Mouse (Mus musculus) mammary gland, adult 2 months (tissue): Measurements from ENCODE around the gene Spryd4. TPM values are rescaled to one million over a fixed set of nuclear protein-coding genes. Genes with fewer than 3 reads are reported as not detected.

Experiments used
- polyA plus RNA-seq: library from polyadenylated mRNA; depleted of rRNA; stranded (reverse); fragments of >200 nt; gene quantifications from 2 replicates; pipeline ENCODE4 v1.2.3, GENCODE M21; 2012; ENCODE audit warnings: low replicate concordance; rRNA removed

Gene Spryd4
- polyA plus RNA-seq = 7.7 and 23.0 TPM in 2 replicates

DNA sequence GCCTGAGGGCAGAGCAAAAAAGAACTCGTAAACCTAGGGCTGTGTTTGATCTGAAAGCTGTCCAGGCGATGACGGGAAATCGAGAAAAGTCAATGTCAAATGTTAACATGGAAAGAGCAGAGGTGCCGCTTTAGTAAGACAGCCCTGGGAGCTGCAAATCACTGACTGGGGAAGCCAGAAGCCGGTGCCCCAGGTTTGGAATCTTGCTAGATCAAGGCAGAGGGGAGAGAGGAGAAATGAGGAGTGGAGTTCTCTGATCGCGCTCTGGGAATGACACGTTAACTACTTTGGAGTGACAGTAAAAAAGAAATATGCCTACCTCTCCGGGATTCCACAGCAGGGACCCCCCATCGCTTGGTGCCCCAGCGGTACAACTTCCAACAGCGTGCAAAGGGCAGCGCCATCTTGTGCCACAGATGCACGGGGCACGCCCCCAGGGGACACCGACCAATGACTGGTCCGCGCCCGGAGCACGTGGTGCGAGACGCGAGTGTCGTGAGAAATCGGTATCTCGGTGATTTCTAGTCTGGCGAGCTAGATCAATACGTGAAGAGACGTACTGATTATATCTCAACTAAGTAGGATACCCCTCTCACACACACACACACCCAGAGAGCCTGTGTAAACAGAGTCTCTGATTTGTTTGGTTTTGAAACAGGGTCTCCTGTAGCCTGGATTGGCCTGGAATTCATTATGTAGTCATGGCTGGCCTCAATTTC is at the start of gene Spryd4:
TSS of gene Spryd4 (minus strand) at position 418 of the 719 bp plus-strand sequence.

DNA sequence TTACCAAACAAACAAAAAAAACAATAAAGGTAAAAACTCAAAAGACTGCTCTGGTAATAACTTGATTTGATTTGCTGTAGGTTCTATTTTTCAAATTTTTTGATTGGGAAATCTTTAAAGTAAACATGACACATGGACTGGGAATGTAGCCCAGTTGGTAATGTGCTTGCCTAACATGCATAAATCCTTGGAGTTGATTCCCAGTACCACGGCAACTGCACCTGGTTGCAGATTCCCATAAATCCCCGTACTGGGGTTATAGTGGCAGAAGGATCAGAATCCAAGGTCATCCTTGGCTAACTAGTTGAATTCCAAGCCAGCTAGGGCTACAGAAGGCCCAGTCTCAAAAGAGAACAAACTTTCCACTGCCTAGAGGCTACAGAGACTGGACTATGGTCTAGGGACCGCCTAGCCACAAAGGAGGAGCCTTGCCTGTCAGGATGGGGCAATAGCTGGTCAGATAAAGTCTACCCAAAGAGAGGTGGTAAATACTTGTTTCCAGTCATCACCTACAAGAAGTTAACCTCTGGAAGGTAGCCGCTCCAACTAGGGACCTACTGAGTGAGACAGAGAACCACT is 42.2 kb upstream of the Spryd4 start, which contains the start of gene Apon:
TSS of gene Apon (plus strand) at position 420 of the 579 bp plus-strand sequence.

DNA sequence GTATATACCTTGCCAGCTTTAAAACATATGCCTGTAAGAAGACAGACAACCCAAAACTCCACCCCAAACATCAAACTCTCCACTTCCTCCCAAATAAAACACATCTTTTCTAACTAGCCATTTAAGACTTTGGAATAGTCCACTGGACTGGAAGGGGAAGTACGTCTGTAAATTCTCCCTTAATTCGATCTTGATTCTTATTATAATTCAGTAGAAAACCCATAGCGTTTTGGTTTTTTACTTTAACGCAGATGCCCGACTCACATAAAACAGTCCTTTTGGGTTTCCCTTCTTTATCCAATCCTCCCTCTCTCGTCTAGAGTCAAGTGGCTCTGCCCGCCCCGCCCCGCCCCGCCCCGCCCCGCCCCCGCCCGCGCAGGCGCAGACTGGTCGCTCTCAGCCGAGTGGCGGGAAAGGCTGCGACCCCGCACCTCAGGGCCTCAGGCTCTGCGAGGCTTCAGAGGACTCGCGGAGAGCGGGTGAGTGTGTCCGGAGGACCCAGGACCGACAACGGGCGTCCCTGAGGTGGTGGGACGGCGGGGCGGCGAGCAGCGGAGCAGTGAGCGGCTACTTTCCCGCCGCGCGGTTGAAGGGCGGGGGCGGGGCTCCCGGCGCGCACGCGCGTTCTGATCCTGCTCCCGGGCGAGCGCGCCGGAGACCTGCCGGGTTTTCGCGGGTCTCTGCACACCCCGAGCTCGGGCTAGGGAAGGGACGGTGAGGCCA is 20.3 kb upstream of the Spryd4 start, which contains the start of gene Timeless:
TSS of gene Timeless (plus strand) at position 369 of the 723 bp plus-strand sequence.

DNA sequence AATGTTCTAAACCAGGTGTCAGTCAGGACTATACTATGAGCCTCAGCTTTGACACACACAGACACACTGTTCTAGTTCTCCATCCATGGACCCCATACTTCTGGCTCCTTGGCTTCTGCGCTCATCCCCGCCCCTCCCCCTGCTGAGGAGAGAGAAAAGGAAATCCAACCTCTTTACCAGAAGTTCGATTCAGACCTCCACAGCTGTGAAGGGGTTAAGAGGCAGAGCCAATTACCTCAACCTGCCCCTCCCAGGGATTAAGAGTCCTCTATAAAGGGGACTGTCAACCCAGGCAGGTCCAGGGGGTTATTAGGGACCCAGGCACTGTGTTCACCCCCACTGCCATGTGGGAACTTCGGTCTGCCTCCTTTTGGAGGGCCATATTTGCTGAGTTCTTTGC is 13.9 kb upstream of the Spryd4 start, which contains the start of gene Mip:
TSS of gene Mip (plus strand) at position 301 of the 400 bp plus-strand sequence.

DNA sequence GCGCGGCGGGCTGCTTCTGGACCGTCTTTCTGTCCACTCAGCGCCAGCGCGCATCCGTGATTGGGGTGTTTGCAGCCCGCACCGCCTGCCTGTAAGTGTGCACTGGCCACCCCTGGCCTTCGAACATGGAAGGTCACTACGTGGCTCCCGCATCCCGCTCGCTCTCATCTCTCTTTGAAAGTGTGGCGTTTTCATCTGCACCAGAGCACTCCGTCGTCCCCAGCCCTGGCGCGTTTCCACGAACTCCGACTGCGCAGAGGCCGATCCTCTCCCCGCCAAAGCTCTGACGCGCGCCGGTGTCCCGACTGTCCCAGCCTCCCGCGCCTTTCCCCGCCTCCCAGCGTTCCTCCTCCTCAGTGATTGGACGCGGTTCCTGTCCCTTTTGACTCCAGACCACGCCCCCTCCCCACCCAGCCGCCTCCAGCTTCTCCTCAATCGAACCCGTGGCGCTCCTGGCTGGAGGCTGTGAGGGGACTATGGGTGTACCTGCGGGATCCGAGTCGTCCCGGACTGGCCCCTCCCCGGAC is 17.5 kb downstream of the Spryd4 start, which contains the start of gene Gls2:
TSS of gene Gls2 (plus strand) at position 434 of the 527 bp plus-strand sequence.

GRCm38 (mm10) chr10:128179989-128180388 is 31.6 kb downstream of the Spryd4 start, which contains the start of gene Rbms2:
Rbms2 (minus strand) TSS chr10:128180297.

Other genes with a start within 250 kb of the Spryd4 start
- gene Hsd17b6, start 204.2 kb downstream of the Spryd4 start, polyA plus RNA-seq = 0.48 TPM in 1 of 2 replicates, not detected in the other
- gene Prim1, start 196.6 kb downstream of the Spryd4 start, polyA plus RNA-seq = 1.6 and 3.1 TPM in 2 replicates
- 125 and 131 TPM in 2 replicates for gene Naca, start 176.2 kb downstream of the Spryd4 start, polyA plus RNA-seq
- gene Ptges3, start 152.9 kb downstream of the Spryd4 start, polyA plus RNA-seq = 17.6 and 101 TPM in 2 replicates
- gene Atp5b, start 128.5 kb downstream of the Spryd4 start, polyA plus RNA-seq = 5,679 and 6,335 TPM in 2 replicates
- gene Baz2a, start 120.2 kb downstream of the Spryd4 start, polyA plus RNA-seq = 38.7 and 43.5 TPM in 2 replicates
- gene Rbms2, start 31.5 kb downstream of the Spryd4 start, polyA plus RNA-seq = 141 and 190 TPM in 2 replicates
- gene Gls2, start 17.4 kb downstream of the Spryd4 start, polyA plus RNA-seq = 1.6 and 19.0 TPM in 2 replicates
- gene Mip, start 14.0 kb upstream of the Spryd4 start, polyA plus RNA-seq = not detected in 2 replicates
- gene Timeless, start 20.3 kb upstream of the Spryd4 start, polyA plus RNA-seq = 3.5 and 4.7 TPM in 2 replicates
- gene Apon, start 42.3 kb upstream of the Spryd4 start, polyA plus RNA-seq = 0.09 and 1.4 TPM in 2 replicates
- gene Apof, start 56.9 kb upstream of the Spryd4 start, polyA plus RNA-seq = 1.9 and 6.8 TPM in 2 replicates
- gene Stat2, start 58.8 kb upstream of the Spryd4 start, polyA plus RNA-seq = 39.6 and 43.4 TPM in 2 replicates
- gene Il23a, start 86.9 kb upstream of the Spryd4 start, polyA plus RNA-seq = 0.07 and 0.09 TPM in 2 replicates
- gene Pan2, start 91.5 kb upstream of the Spryd4 start, polyA plus RNA-seq = 23.6 and 33.0 TPM in 2 replicates
- gene Cnpy2, start 110.7 kb upstream of the Spryd4 start, polyA plus RNA-seq = 32.3 and 61.4 TPM in 2 replicates
- gene Cs, start 125.9 kb upstream of the Spryd4 start, polyA plus RNA-seq = 312 and 728 TPM in 2 replicates
- 41.6 and 171 TPM in 2 replicates for gene Coq10a, start 157.2 kb upstream of the Spryd4 start, polyA plus RNA-seq
- 35.8 and 39.3 TPM in 2 replicates for gene Ankrd52, start 165.3 kb upstream of the Spryd4 start, polyA plus RNA-seq
- not detected in 2 replicates for gene Slc39a5, start 189.4 kb upstream of the Spryd4 start, polyA plus RNA-seq
- gene Nabp2, start 199.7 kb upstream of the Spryd4 start, polyA plus RNA-seq = 27.6 and 30.5 TPM in 2 replicates
- gene Rnf41, start 199.8 kb upstream of the Spryd4 start, polyA plus RNA-seq = 25.5 and 28.2 TPM in 2 replicates
- gene Smarcc2, start 247.4 kb upstream of the Spryd4 start, polyA plus RNA-seq = 114 and 152 TPM in 2 replicates